Mouse (Mus musculus): ENCODE measurements around the gene Vps25. TPM values are rescaled to one million over a fixed set of nuclear protein-coding genes. Genes with fewer than 3 reads are reported as not detected.
A peak's percentile ranks its signal among the peaks of the same experiment; 100 is the strongest.

The Vps25 gene
- polyA plus RNA-seq, 1 experiment from 2014 or later, result 139 TPM

- ATAC-seq (ENCODE audit: insufficient read depth) (no peak), DNase-seq (no peak)
- peaks cover 10% of the 10 kb centered on the region for H3K4me1 ChIP-seq (ENCODE audit: insufficient read depth)
- WGBS, result 16% methylated on average over 25 of the region's 25 CpGs
- TF ChIP-seq CTCF (IDR thresholded peaks at IDR 0.05; ENCODE audit: low read depth), result no peak
- H3K4me2 ChIP-seq, result peak overlapping the region; percentile 70
- peak overlapping the region; percentile 82 for H3K27ac ChIP-seq (ENCODE audit: low read depth)
- H3K9ac ChIP-seq, result peak overlapping the region; percentile 77
- no peaks in the 10 kb centered on the region for H3K27me3 ChIP-seq (ENCODE audit: insufficient read depth, low read length)
- H3K36me3 ChIP-seq (ENCODE audit: insufficient read depth), result no peaks in the 10 kb centered on the region
- H3K4me3 ChIP-seq (ENCODE audit: low read depth, low read length), result peak overlapping the region; percentile 81
- no peaks in the 10 kb centered on the region for H3K9me3 ChIP-seq (ENCODE audit: low read depth, low read length)
These were observed 28.0 kb upstream of the Vps25 start for GRCm38 (mm10) chr11:101225331-101226064.

DNA sequence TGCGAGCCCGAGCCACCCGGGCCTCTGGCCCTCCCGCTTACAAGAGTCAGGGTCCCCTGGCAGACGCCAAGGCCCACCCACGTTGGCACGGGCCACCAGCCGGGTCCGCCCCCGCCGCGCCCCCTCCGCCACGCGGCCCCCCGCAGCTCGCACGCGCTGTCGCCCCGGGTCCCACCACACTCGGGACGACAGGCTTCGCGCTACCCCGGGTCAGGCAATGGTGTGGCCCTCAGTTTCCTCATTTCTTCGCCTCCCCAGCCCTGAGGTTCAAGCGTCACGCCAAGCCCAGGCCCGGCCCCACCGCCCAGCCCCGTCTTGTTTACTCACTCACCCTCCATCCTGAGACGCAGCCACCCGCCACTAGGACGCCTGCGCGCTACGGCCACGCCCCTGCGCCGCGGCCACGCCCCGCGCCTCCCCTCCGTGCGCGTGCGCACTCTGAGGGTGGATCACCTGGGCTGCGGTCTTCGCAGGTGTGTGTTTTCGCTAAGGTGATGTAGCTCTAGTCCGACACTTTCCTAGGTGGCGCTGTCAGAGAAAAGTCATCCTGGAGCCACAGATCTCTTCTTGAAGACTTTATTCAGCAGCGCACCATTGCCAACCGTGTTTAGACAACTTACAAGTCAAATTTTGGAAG, 27.3 kb upstream of the Vps25 start, which contains the start of gene Ezh1:
Ezh1 (minus strand) TSS at position 399 of the 637 bp plus-strand sequence.
- Histone ChIP-seq H3K27ac (ENCODE audit: low read depth) (peak within 1 kb of the TSS; percentile 82), H3K36me3 (ENCODE audit: insufficient read depth) (no peaks in the 10 kb centered on the region), H3K4me2 (peak within 1 kb of the TSS; percentile 70), H3K4me3 (ENCODE audit: low read depth, low read length) (peak within 1 kb of the TSS; percentile 81), H3K27me3 (ENCODE audit: insufficient read depth, low read length) (no peaks in the 10 kb centered on the region), H3K4me1 (ENCODE audit: insufficient read depth) (peaks cover 16% of the 10 kb centered on the region), H3K9me3 (ENCODE audit: low read depth, low read length) (no peaks in the 10 kb centered on the region), H3K9ac (peak within 1 kb of the TSS; percentile 77)
- WGBS, result under 1% methylated on average over 56 of the region's 56 CpGs
- DNase-seq (peak; percentile 93), ATAC-seq (ENCODE audit: insufficient read depth) (peak; percentile 92)
- peak; percentile 48 for TF ChIP-seq CTCF (IDR thresholded peaks at IDR 0.05; ENCODE audit: low read depth)

DNA sequence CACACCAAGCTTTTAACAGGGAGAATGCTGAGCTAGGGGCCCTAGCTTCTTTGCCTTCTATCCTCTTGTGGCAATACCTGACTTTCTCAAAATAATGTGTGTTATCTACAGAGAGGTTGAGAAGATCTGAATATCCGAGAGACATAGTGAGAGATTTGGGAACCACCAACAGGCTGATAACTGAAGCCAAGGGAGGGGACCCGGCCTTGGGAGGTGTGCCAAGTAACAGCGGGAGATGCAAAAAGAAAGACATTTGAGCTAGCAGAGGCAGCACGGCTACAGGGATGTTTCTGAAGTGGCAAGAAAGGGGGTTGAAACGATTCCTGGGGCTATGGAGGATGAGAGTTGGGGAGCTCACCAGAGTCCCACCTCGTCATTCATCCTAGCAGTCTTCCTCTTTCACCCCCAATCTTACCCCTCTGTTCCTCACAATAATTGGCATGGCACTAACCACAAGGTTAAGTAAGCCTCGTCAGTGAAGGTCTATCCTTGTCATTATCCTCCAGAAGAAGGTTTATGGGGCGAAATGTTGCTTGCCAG, 24.1 kb upstream of the Vps25 start:
- H3K4me2 ChIP-seq, result peak overlapping the region; percentile 62
- no peaks in the 10 kb centered on the region for H3K9me3 ChIP-seq (ENCODE audit: low read depth, low read length)
- H3K9ac ChIP-seq, result no peak overlapping the region

GRCm38 (mm10) chr11:101230061-101230511, 23.4 kb upstream of the Vps25 start:
- WGBS, result 22% methylated on average over 2 of the region's 2 CpGs
- Histone ChIP-seq H3K36me3 (ENCODE audit: insufficient read depth) (no peaks in the 10 kb centered on the region), H3K27me3 (ENCODE audit: insufficient read depth, low read length) (no peaks in the 10 kb centered on the region), H3K9me3 (ENCODE audit: low read depth, low read length) (no peaks in the 10 kb centered on the region), H3K9ac (no peak overlapping the region), H3K27ac (ENCODE audit: low read depth) (peak overlapping the region; percentile 95), H3K4me2 (peak overlapping the region; percentile 62), H3K4me3 (ENCODE audit: low read depth, low read length) (no peak overlapping the region), H3K4me1 (ENCODE audit: insufficient read depth) (peaks cover 19% of the 10 kb centered on the region)
- peak; percentile 40 for DNase-seq
- TF ChIP-seq CTCF (IDR thresholded peaks at IDR 0.05; ENCODE audit: low read depth), result no peak
- ATAC-seq (ENCODE audit: insufficient read depth), result no peak

More for the DNA sequence above, 24.1 kb upstream of the Vps25 start:
- H3K4me1 ChIP-seq (ENCODE audit: insufficient read depth), result peaks cover 21% of the 10 kb centered on the region
- H3K36me3 ChIP-seq (ENCODE audit: insufficient read depth), result no peaks in the 10 kb centered on the region
- peak; percentile 47 for DNase-seq
- H3K27ac ChIP-seq (ENCODE audit: low read depth), result peak overlapping the region; percentile 95
- TF ChIP-seq CTCF (IDR thresholded peaks at IDR 0.05; ENCODE audit: low read depth), result no peak
- no peak overlapping the region for H3K4me3 ChIP-seq (ENCODE audit: low read depth, low read length)
- WGBS, result 31% methylated on average over 8 of the region's 8 CpGs
- no peak for ATAC-seq (ENCODE audit: insufficient read depth)
- H3K27me3 ChIP-seq (ENCODE audit: insufficient read depth, low read length), result no peaks in the 10 kb centered on the region

DNA sequence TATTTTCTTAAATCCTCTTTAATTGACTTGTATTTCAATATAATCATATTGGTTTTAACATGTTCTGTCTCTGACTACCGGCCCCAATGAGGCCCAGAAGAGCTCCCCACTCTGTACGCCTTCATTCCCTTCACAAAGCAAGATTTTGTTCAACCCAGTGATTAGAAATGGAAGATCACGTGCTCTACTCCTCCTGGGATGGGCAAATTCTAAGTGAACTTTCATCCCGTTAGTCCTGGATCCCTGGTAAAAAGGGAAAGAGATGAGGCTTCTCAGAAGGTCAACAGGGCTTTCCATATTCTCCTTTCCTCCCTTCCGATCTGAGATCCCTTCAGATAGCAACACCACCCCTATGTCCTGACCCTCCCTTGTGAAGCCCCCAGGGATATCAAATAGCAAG, 23.0 kb upstream of the Vps25 start:
- Histone ChIP-seq H3K9me3 (ENCODE audit: low read depth, low read length) (no peaks in the 10 kb centered on the region), H3K36me3 (ENCODE audit: insufficient read depth) (no peaks in the 10 kb centered on the region), H3K4me1 (ENCODE audit: insufficient read depth) (peaks cover 18% of the 10 kb centered on the region), H3K4me2 (peak overlapping the region; percentile 62), H3K27me3 (ENCODE audit: insufficient read depth, low read length) (no peaks in the 10 kb centered on the region), H3K4me3 (ENCODE audit: low read depth, low read length) (no peak overlapping the region), H3K9ac (0 out of 2 replicates have a peak overlapping the region, but pooled peaks have one; percentile 46), H3K27ac (ENCODE audit: low read depth) (peak overlapping the region; percentile 95)
- TF ChIP-seq CTCF (IDR thresholded peaks at IDR 0.05; ENCODE audit: low read depth), result no peak
- ATAC-seq (ENCODE audit: insufficient read depth) (no peak), DNase-seq (no peak)
- WGBS, result 18% methylated on average over 5 of the region's 5 CpGs

DNA sequence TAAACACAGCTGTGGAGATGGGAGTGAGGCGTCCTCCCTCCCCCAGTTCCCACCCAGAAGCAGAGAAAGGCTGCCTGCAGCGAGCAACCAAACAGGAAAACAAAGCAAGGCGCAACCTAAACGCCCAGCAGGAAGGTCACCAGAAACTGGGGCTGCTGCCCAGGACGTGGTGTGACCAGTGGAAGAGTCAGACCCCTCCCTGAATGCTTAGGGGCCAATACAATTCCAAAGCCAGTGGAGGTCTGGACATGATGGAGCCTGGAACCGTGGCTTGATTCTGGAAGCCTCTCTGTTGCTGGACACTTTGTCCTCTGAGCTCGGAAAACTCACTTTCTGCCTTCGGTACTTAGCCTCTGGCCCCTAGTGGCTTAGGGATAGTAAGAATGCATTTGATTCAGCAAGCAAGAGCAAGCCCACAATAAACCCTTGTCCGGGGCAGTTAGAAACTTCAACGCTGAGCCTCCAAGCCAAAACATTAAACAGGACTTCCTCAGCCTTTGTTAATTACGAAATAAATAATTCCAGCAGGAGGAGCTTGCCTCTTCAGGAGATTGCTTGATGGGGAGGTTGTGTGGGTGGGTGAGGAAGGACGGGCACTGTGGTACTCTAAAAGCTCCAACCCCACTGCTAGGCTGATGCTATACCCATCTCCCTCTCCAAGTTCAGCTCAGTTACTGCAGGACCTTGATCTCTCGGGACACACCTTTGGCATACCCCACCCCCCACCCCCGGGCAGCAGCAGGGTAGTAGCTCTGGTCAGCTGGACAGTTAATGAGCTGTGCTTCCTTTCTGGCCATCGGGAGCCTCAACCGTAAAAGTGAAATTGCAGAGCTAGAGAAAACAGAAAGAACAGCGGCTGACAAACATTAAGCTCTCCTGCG, 22.3 kb upstream of the Vps25 start:
- no peak for TF ChIP-seq CTCF (IDR thresholded peaks at IDR 0.05; ENCODE audit: low read depth)
- peak; percentile 38 for ATAC-seq (ENCODE audit: insufficient read depth)
- peak overlapping the region; percentile 62 for H3K4me2 ChIP-seq
- DNase-seq, result peak; percentile 79
- H3K27me3 ChIP-seq (ENCODE audit: insufficient read depth, low read length), result no peaks in the 10 kb centered on the region
- peak overlapping the region; percentile 46 for H3K9ac ChIP-seq
- peak overlapping the region; percentile 23 for H3K4me3 ChIP-seq (ENCODE audit: low read depth, low read length)
- peaks cover 18% of the 10 kb centered on the region for H3K4me1 ChIP-seq (ENCODE audit: insufficient read depth)
- H3K9me3 ChIP-seq (ENCODE audit: low read depth, low read length), result no peaks in the 10 kb centered on the region
- WGBS, result 5% methylated on average over 18 of the region's 18 CpGs
- H3K36me3 ChIP-seq (ENCODE audit: insufficient read depth), result no peaks in the 10 kb centered on the region
- peak overlapping the region; percentile 95 for H3K27ac ChIP-seq (ENCODE audit: low read depth)

All from lung, embryonic 14.5 days (tissue).